7 mouse cellular contexts compared by ENCODE assay signal in genomic region chr3:96220131-96220764, GRCm38 (mm10). TPM values are rescaled to one million over a fixed set of nuclear protein-coding genes. Genes with fewer than 3 reads are reported as not detected.
DNase-seq lines count a peak whose midpoint lies in the region; ATAC-seq and TF ChIP-seq lines count a peak whose summit lies in the region.
"Not testable (repeated sequence)": the region's sequence is repeated elsewhere in the genome, so short reads cannot be mapped to it uniquely, and the experiment has no call there.

No protein-coding gene starts in this region.

- TF ChIP-seq CTCF in heart, adult 2 months (IDR thresholded peaks at IDR 0.05); liver, adult 2 months (IDR thresholded peaks at IDR 0.05; ENCODE audit: low read depth, low read length): not testable (repeated sequence)

- not testable (repeated sequence) for H3K79me2 ChIP-seq in heart, adult 2 months (replicated peaks; ENCODE audit: control insufficient read depth, insufficient read depth, low read length); liver, adult 2 months (ENCODE audit: control insufficient read depth, insufficient read depth, low read length)

- not testable (repeated sequence) for TF ChIP-seq POLR2A in heart, adult 2 months (IDR thresholded peaks at IDR 0.05; ENCODE audit: insufficient read depth, low read depth, low read length); liver, adult 2 months (IDR thresholded peaks at IDR 0.05; ENCODE audit: extremely low read depth, insufficient read depth, low read length)

- peak overlapping the region; percentile 93 for H3K9ac ChIP-seq in embryonic facial prominence, embryonic 11.5 days (replicated peaks; ENCODE audit: low read length)
- H3K9ac ChIP-seq in heart, adult 2 months (ENCODE audit: low read depth, low read length) = peak overlapping the region; percentile 97
- H3K9ac ChIP-seq in liver, adult 2 months (ENCODE audit: low read depth, low read length) = peak overlapping the region; percentile 93

- H3K27me3 ChIP-seq in embryonic facial prominence, embryonic 11.5 days (ENCODE audit: control insufficient read depth, insufficient read depth, low read length); heart, adult 2 months (ENCODE audit: control insufficient read depth, insufficient read depth, low read length); liver, adult 2 months (ENCODE audit: control insufficient read depth, insufficient read depth, low read length); midbrain, embryonic 10.5 days (ENCODE audit: low read depth, poor library complexity, severe bottlenecking): not testable (repeated sequence)

- H3K4me1 ChIP-seq in embryonic facial prominence, embryonic 11.5 days (ENCODE audit: control insufficient read depth, insufficient read depth, low read length); heart, adult 2 months (ENCODE audit: control insufficient read depth, insufficient read depth, low read length): not testable (repeated sequence)
- peaks cover 13% of the 10 kb centered on the region for H3K4me1 ChIP-seq in liver, adult 2 months (ENCODE audit: control insufficient read depth, insufficient read depth, low read length)
- peaks cover 62% of the 10 kb centered on the region for H3K4me1 ChIP-seq in midbrain, embryonic 10.5 days

- peak overlapping the region; percentile 99 for H3K27ac ChIP-seq in embryonic facial prominence, embryonic 11.5 days (replicated peaks; ENCODE audit: low read depth, low read length)
- H3K27ac ChIP-seq in heart, adult 2 months = peak overlapping the region; percentile 98
- H3K27ac ChIP-seq in liver, adult 2 months (replicated peaks; ENCODE audit: insufficient read depth, low read depth, low read length) = peak overlapping the region; percentile 97
- H3K27ac ChIP-seq in midbrain, embryonic 10.5 days (replicated peaks) = peak overlapping the region; percentile 97

- peak; percentile 11; the same call in 1 of the 2 replicates for ATAC-seq in embryonic facial prominence, embryonic 11.5 days (replicated peaks; ENCODE audit: insufficient number of reproducible peaks, low FRiP score, low TSS enrichment, low read depth)
- peak; percentile 9 for ATAC-seq in inflammation-experienced regulatory T-cells, adult 6 months

- not testable (repeated sequence) for H3K36me3 ChIP-seq in embryonic facial prominence, embryonic 11.5 days (replicated peaks; ENCODE audit: control insufficient read depth, insufficient read depth, low read depth, low read length); heart, adult 2 months (ENCODE audit: control insufficient read depth, insufficient read depth, low read length); liver, adult 2 months (ENCODE audit: control insufficient read depth, insufficient read depth, low read length); midbrain, embryonic 10.5 days

- intact Hi-C loops in heart, adult 2 months (cut with DNase I) = loop anchor here (1.0 to 5.0 kb wide), 2 partner anchors 43 to 328 kb away; partner anchors contain the start of genes Aph1a, BC028528 and Hist2h4

- peak overlapping the region; percentile 78 for H3K4me2 ChIP-seq in embryonic facial prominence, embryonic 11.5 days (ENCODE audit: low read depth, low read length)

- not testable (repeated sequence) for TF ChIP-seq EP300 in heart, adult 2 months (IDR thresholded peaks at IDR 0.05; ENCODE audit: insufficient read depth, low read depth, low read length)

- not testable (repeated sequence) for H3K9me3 ChIP-seq in embryonic facial prominence, embryonic 11.5 days (replicated peaks; ENCODE audit: control insufficient read depth, low read length); midbrain, embryonic 10.5 days (replicated peaks)

- peak overlapping the region; percentile 62 for H3K4me3 ChIP-seq in embryonic facial prominence, embryonic 11.5 days (ENCODE audit: low read depth, low read length)
- peak overlapping the region; percentile 57 for H3K4me3 ChIP-seq in heart, adult 2 months
- peak overlapping the region; percentile 85 for H3K4me3 ChIP-seq in liver, adult 2 months (ENCODE audit: insufficient read depth, low read depth, low read length)
- peak overlapping the region; percentile 64 for H3K4me3 ChIP-seq in midbrain, embryonic 10.5 days

- WGBS in embryonic facial prominence, embryonic 11.5 days = under 1% methylated on average over 26 of the region's 47 CpGs
- WGBS in heart, adult 2 months = under 1% methylated on average over 42 of the region's 47 CpGs
- WGBS in liver, adult 2 months = under 1% methylated on average over 45 of the region's 47 CpGs
- WGBS in midbrain, embryonic 10.5 days = under 1% methylated on average over 32 of the region's 47 CpGs

- peak; percentile 80 for DNase-seq in R1 (ENCODE audit: low read depth, low spot score)
- peak; percentile 70 for DNase-seq in embryonic facial prominence, embryonic 11.5 days (ENCODE audit: low spot score)
- not testable (repeated sequence) for DNase-seq in heart, adult 2 months; liver, adult 2 months (ENCODE audit: extremely low read depth, low read depth, low spot score)
- peak; percentile 60 for DNase-seq in midbrain, embryonic 10.5 days (ENCODE audit: low spot score)
- DNase-seq in retina, postnatal 7 days (ENCODE audit: low read depth, low spot score) = peak; percentile 16

RNA-seq across cellular contexts. Expression of gene Hist2h2ac, which starts 0.4 kb away (rescaled TPM):
- 12.5 and 15.5 TPM in 2 replicates for polyA plus RNA-seq in embryonic facial prominence, embryonic 11.5 days (2014; fragmentation: Nextera tagmentation; extraction: Ambion mirVana)
- 10 to 100 TPM; 18.1 to 26.3 TPM for total RNA-seq in heart, adult 2 months (2021)
- polyA plus RNA-seq in heart, adult 2 months (2012; rRNA removed) = 1.3 and 1.5 TPM in 2 replicates
- 10 to 100 TPM in 1 of 3 experiments, 1 to 10 TPM in 2; 7.4 to 11.6 (median 8.1) TPM for polyA plus RNA-seq in inflammation-experienced regulatory T-cells, adult 6 months (2017; shearing (Covaris generic))
- 99.7 and 113 TPM in 2 replicates for total RNA-seq in liver, adult 2 months (2014; rRNA removed)
- polyA plus RNA-seq in liver, adult 2 months (2012; rRNA removed) = 1.6 and 2.9 TPM in 2 replicates
- polyA plus RNA-seq in midbrain, embryonic 10.5 days (2016; fragmentation: Nextera tagmentation; extraction: Ambion mirVana) = 7.3 and 17.2 TPM in 2 replicates

RNA-seq across cellular contexts. Expression of gene Hist2h2ab, which starts 0.6 kb away (rescaled TPM):
- 1.5 TPM in 1 of 2 replicates, not detected in the other for polyA plus RNA-seq in embryonic facial prominence, embryonic 11.5 days (2014; fragmentation: Nextera tagmentation; extraction: Ambion mirVana)
- total RNA-seq in heart, adult 2 months (2021) = 1 to 10 TPM; 1.9 to 2.0 TPM
- polyA plus RNA-seq in heart, adult 2 months (2012; rRNA removed) = 0.35 TPM in 1 of 2 replicates, not detected in the other
- polyA plus RNA-seq in inflammation-experienced regulatory T-cells, adult 6 months (2017; shearing (Covaris generic)) = 1 to 10 TPM in 1 of 3 experiments, not detected in 2; 1.4 TPM
- 8.9 TPM in 2 replicates for total RNA-seq in liver, adult 2 months (2014; rRNA removed)
- polyA plus RNA-seq in liver, adult 2 months (2012; rRNA removed) = 0.81 TPM in 1 of 2 replicates, not detected in the other
- polyA plus RNA-seq in midbrain, embryonic 10.5 days (2016; fragmentation: Nextera tagmentation; extraction: Ambion mirVana) = 0.98 TPM in 1 of 2 replicates, not detected in the other

RNA-seq across cellular contexts. Expression of gene Hist2h2be, which starts 0.7 kb away (rescaled TPM):
- 11.5 and 12.4 TPM in 2 replicates for polyA plus RNA-seq in embryonic facial prominence, embryonic 11.5 days (2014; fragmentation: Nextera tagmentation; extraction: Ambion mirVana)
- 10 to 100 TPM in 1 of 2 experiments, 1 to 10 TPM in 1; 9.4 to 10.1 TPM for total RNA-seq in heart, adult 2 months (2021)
- 6.9 and 11.9 TPM in 2 replicates for polyA plus RNA-seq in heart, adult 2 months (2012; rRNA removed)
- polyA plus RNA-seq in inflammation-experienced regulatory T-cells, adult 6 months (2017; shearing (Covaris generic)) = 1 to 10 TPM in 2 of 3 experiments, under 1 TPM in 1; 0.38 to 2.2 (median 2.0) TPM
- total RNA-seq in liver, adult 2 months (2014; rRNA removed) = 2.9 TPM in 2 replicates
- 1.4 and 1.9 TPM in 2 replicates for polyA plus RNA-seq in liver, adult 2 months (2012; rRNA removed)
- polyA plus RNA-seq in midbrain, embryonic 10.5 days (2016; fragmentation: Nextera tagmentation; extraction: Ambion mirVana) = 11.5 and 11.9 TPM in 2 replicates

RNA-seq across cellular contexts. Expression of gene Bola1, which starts 0.7 kb away (rescaled TPM):
- 59.4 and 61.9 TPM in 2 replicates for polyA plus RNA-seq in embryonic facial prominence, embryonic 11.5 days (2014; fragmentation: Nextera tagmentation; extraction: Ambion mirVana)
- total RNA-seq in heart, adult 2 months (2021) = 10 to 100 TPM; 22.6 to 28.7 TPM
- polyA plus RNA-seq in heart, adult 2 months (2012; rRNA removed) = 22.3 and 36.0 TPM in 2 replicates
- polyA plus RNA-seq in inflammation-experienced regulatory T-cells, adult 6 months (2017; shearing (Covaris generic)) = 10 to 100 TPM; 23.4 to 36.1 (median 32.1) TPM
- 68.7 and 74.7 TPM in 2 replicates for total RNA-seq in liver, adult 2 months (2014; rRNA removed)
- 44.0 and 56.0 TPM in 2 replicates for polyA plus RNA-seq in liver, adult 2 months (2012; rRNA removed)
- polyA plus RNA-seq in midbrain, embryonic 10.5 days (2016; fragmentation: Nextera tagmentation; extraction: Ambion mirVana) = 86.7 and 92.8 TPM in 2 replicates

RNA-seq across cellular contexts. Expression of gene Hist2h3c2, which starts 18.7 kb away (rescaled TPM):
- 9.8 and 11.8 TPM in 2 replicates for polyA plus RNA-seq in embryonic facial prominence, embryonic 11.5 days (2014; fragmentation: Nextera tagmentation; extraction: Ambion mirVana)
- 1 to 10 TPM; 5.5 to 6.2 TPM for total RNA-seq in heart, adult 2 months (2021)
- polyA plus RNA-seq in heart, adult 2 months (2012; rRNA removed) = 9.2 and 12.0 TPM in 2 replicates
- polyA plus RNA-seq in inflammation-experienced regulatory T-cells, adult 6 months (2017; shearing (Covaris generic)) = 1 to 10 TPM in 1 of 3 experiments, not detected in 2; 1.5 TPM
- 3.5 and 8.3 TPM in 2 replicates for total RNA-seq in liver, adult 2 months (2014; rRNA removed)
- 8.6 and 22.4 TPM in 2 replicates for polyA plus RNA-seq in liver, adult 2 months (2012; rRNA removed)
- 8.1 TPM in 2 replicates for polyA plus RNA-seq in midbrain, embryonic 10.5 days (2016; fragmentation: Nextera tagmentation; extraction: Ambion mirVana)
